Mouse (Mus musculus) thymus, adult 2 months (tissue): ENCODE data around the gene Csf2.

Source experiments
- CTCF ChIP-seq: fragments of 200-500 bp; IDR thresholded peaks from 2 replicates; pipeline ENCODE4 v1.5.1; 2012; ENCODE audit warnings: mild to moderate bottlenecking, control low read depth, low read length, moderate library complexity, borderline replicate concordance; ENCODE audit not compliant: control insufficient read depth, poor library complexity, insufficient read depth; ENCODE audit errors: extremely low read depth
- POLR2A ChIP-seq: fragments of 200-500 bp; IDR thresholded peaks from 2 replicates; pipeline ENCODE4 v1.6.1; 2012; ENCODE audit warnings: mild to moderate bottlenecking, low read length, control low read depth, moderate library complexity; ENCODE audit not compliant: control insufficient read depth, poor library complexity, insufficient read depth; ENCODE audit errors: extremely low read depth

DNA sequence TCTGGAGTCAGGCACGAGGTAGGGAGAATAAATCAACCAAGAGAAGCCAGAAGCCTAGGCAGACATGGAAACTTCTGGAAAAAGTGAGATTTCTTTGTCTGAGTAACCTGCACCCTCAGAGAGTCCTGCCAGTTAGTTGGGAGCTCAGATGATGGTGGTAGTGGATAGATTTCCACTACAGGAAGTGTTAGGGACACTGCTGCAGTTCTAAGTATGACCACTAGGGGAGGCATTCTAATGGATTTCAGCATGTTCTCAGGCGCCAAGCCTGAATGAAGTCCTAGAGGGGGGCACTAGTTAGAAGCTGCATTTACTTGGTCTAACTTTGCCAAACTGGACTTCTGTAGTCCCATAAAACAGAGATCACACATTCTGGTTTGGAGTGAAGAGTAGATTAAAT is 15.1 kb upstream of the Csf2 start:
- TF ChIP-seq CTCF (no peak), POLR2A (no peak)
